Mouse (Mus musculus): ENCODE data around the gene Dok1. TPM values are rescaled to one million over a fixed set of nuclear protein-coding genes. Genes with fewer than 3 reads are reported as not detected.

The Dok1 gene
- total RNA-seq, 1 experiment from 2014 or later: 20.7 TPM

DNA sequence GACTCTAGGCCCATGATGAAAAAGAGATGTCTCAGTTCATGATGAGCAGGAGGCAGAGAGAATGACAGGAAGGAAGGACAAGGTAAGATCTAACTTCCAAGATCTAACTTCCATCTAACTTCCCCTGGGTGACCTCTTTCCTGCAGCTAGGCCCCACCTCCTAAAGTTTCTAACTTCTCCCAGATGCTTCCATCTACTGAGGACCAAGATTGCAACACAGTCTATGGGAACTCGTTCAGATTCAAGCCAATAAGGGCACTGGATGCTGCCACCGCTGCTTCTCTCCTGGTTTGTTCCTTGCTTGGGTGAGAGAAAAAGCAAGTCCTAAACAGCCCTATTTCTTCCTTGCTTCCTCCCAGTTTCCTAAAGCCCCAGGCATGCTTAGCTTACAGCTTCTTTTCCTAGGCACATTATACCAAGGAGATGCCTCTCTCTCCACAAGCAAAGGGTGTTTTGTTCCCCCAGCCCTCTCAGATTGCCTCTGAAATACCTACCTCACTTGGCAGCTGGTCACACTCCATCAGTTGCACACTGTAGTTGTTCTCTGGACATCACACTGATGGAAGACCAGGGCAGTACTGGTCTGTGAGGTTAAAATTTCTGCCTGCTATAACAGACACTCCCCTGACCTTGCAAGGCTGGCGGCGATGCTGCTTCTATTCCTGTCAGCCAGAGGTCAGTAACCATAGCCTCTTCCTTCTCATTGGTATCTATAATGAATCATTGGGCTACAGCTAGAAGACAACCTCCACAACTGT, 12.3 kb downstream of the Dok1 start:
- ATAC-seq (ENCODE audit: extremely low read depth, insufficient number of reproducible peaks, low FRiP score, poor library complexity, severe bottlenecking): no peak

DNA sequence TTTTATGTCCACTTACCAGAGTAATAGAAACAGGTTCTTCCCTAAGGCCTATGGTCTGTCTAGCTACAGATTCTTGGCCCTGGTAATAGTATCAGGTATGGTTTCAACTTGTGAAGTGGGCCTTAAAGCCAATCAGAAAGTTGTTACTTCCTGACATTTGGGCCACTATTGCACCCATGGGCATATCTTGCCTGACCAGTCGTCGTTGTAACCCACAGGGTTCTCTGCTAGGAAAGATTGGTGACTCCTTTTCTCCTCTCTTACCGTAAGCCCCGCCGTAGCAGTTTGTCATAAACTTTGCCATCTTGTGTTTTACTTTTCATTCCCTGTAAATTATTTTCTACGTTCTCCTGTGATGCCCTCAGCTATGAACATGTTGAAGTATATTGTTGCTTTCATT, 13.2 kb downstream of the Dok1 start:
- no peak for ATAC-seq (ENCODE audit: extremely low read depth, insufficient number of reproducible peaks, low FRiP score, poor library complexity, severe bottlenecking)

DNA sequence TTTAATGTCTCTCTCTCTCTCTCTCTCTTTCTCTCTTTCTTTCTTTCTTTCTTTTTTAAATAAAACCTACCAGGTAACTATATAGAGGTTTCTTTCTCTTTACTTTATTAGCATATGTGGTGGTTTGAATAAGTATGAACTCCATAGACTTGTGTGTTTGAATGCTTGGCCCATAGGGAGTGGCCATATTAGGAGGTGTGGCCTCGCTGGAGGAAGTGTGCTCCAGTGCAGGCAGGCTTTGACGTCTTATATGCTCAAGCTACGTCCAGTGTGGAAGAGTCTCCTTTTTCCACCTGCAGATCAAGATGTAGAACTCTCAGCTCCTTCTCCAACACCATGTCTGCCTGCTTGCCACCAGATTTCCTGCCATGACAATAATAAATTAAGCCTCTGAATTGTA, 14.2 kb downstream of the Dok1 start:
- ATAC-seq (ENCODE audit: extremely low read depth, insufficient number of reproducible peaks, low FRiP score, poor library complexity, severe bottlenecking): no peak

DNA sequence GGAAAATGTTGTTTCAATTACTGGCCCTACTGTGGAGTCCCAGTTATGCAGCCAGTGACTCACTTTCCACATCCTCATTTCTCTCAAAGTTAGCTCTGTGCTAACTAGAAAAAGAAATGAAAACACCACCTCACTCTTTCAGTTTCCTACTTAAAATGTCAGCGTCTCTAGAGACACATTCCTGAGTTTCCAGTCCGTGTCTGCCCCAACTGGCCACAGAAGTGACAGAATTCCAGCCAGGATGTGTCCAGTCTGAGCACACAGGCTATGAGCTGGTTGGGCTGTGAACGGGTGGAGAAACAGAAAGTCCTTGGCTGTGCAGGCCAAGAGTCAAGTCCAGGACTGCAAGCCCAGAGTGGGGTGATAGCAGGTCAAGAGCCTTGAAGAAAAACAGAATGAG, 16.1 kb downstream of the Dok1 start:
- no peak for ATAC-seq (ENCODE audit: extremely low read depth, insufficient number of reproducible peaks, low FRiP score, poor library complexity, severe bottlenecking)

DNA sequence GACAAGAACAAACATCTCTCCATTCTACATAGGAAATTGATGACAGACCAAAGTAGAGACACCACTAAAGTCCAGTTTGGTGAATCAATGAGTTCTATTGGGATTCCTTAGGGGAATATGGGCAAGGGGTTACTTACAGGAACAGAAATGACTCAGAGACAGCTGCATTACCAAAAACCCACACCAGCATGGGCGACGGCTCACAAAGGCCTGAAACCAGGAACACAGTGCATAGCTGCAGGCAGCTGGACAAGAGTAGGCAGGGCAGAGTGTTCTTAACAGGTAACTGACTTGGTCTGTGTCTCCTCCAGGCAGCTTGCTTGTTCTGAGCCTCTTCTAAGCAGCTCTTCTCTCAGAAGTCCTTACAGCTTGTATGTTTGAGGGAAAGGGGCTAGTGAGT, 17.5 kb downstream of the Dok1 start:
- ATAC-seq (ENCODE audit: extremely low read depth, insufficient number of reproducible peaks, low FRiP score, poor library complexity, severe bottlenecking): no peak

DNA sequence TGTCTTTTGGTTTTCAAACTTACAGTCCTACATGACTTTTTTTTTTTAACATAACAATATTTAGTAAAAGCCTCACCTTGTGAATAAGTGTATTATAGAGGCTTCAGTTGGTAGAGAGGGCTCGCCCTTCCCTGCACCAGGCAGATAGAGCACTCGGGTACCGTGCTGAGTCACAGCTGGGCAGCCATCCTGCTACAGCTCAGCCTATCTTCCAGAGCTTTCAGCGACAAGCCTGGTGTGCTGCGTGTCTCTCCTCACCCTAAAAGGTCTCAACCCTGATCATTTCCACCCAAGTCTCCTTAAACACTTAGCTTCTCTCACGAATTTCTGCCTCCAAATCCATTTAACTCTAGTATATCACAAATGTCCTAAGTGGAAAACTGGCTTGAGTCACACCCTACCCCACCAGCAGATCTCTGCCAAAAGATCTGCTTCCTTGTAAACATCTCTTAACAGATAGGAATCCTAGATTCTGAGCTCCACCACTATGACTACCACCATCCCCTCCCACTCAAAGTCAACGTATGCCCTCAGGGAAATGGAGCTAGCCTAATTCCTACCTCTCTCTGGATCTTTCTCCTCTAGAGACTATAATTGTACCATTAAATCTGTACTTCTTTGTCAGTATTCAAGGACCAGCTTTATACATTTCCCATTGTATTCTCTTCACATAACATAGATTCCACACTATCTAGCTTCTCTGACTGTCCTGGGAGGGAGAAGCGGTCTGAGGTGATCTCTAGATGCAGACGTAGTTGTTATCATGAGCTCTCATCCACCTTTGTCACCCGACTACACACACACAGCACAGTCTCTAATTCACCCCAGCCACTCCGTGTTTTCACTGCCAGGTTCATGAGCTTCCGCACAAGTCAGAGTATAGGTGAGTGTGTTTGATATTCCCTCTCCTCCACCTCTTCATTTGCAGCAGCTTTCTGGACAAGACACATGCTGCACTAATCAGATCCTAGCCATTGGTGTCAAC, 18.5 kb downstream of the Dok1 start:
- ATAC-seq (ENCODE audit: extremely low read depth, insufficient number of reproducible peaks, low FRiP score, poor library complexity, severe bottlenecking): no peak

DNA sequence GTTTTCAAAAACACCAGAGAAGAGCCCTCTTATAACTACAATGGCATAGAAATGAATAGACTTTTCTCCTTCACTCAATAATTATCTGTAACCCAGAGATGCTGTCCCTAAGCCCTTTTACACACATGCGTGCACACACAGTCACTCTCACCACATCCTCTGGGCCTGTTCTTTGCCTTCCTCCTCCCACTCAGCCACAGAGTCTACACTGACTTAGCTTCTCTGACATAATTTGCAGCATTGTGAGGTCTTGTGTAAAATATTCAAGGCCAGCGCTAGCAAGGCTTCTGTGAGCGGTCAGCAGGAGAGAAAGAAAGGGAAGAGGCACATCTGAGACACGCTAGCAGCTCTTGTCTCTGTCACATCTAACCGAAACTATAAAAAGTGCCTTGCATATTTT, 19.8 kb downstream of the Dok1 start:
- peak; percentile 62; the same call in 1 of the 2 replicates for ATAC-seq (ENCODE audit: extremely low read depth, insufficient number of reproducible peaks, low FRiP score, poor library complexity, severe bottlenecking)

DNA sequence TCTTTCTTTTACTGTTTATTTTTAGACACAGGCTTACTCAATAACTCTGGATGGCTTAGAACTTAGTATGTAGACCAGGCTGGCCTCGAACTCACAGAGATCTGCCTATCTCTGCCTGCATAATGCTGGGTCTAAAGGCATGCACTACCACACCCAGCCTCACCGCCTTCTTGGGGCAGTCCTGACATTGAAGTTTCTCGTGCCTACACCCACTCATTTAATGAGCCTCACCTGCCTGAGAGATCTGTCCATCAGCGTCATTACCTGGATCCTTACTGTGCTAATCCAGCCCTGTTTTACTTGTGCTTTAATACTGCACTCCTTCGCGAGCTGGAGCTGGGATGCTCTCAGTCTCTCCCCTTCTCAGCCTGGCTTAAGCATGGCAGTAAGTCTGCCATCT, 21.5 kb downstream of the Dok1 start:
- ATAC-seq (ENCODE audit: extremely low read depth, insufficient number of reproducible peaks, low FRiP score, poor library complexity, severe bottlenecking): no peak

DNA sequence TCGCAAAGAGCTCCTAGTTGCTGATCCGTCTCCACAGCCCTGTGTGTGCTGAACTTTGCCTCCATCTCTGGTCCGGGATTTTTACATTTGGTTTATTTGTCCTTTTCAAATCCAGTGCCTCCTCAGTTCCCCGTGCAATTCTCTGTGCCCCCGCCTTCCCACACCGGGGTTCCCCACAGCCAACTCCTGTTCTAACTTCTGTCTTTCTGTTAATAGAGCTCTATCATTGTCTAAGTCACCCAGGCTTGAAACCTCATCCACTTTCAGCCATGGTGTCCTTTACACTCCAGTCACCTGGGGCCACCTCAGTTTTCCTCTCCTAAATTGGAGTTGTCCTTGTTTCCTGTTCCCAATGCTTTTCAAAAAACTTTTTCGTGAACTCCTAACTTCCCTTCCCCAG, 22.0 kb downstream of the Dok1 start:
- ATAC-seq (ENCODE audit: extremely low read depth, insufficient number of reproducible peaks, low FRiP score, poor library complexity, severe bottlenecking): no peak

DNA sequence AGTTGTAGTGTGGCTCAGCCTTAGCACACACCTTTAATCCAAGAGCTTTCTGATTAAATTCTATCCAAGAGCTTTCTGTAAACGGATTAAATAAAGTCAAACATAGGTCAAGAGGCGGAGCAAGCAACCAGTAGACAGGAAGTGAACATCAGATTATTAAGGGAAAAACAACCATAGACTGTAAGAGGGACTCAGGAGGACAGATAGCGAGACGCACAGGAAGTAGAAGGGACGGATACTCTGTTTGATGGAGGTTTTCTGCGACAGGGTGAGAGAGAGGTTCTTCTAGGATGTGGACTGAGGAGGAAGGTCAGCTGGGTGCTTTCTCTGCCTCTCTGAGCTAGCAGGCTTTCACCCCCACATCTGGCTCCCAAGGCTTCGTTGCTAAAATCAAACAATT, 23.3 kb downstream of the Dok1 start:
- ATAC-seq (ENCODE audit: extremely low read depth, insufficient number of reproducible peaks, low FRiP score, poor library complexity, severe bottlenecking): no peak

DNA sequence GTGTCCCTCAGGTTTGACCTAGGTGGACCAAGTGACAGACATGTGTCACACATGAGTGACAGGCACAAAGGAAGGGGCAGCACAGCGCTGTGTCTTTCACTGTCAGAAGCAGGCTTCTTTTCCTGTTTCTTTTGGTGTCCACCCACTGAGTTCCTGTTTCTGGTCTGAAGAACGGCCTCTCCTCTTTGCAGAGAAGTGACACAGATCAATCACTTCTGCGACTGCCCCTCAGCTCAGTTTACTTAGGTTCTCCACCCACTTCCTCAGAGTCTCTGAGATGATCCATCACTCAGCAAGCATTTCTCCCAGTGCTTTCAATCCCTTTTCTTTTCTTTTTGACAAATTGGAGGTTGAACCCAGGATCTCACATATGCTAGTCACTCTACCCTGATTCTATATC, 24.6 kb downstream of the Dok1 start:
- peak; percentile 38; the same call in 1 of the 2 replicates for ATAC-seq (ENCODE audit: extremely low read depth, insufficient number of reproducible peaks, low FRiP score, poor library complexity, severe bottlenecking)

DNA sequence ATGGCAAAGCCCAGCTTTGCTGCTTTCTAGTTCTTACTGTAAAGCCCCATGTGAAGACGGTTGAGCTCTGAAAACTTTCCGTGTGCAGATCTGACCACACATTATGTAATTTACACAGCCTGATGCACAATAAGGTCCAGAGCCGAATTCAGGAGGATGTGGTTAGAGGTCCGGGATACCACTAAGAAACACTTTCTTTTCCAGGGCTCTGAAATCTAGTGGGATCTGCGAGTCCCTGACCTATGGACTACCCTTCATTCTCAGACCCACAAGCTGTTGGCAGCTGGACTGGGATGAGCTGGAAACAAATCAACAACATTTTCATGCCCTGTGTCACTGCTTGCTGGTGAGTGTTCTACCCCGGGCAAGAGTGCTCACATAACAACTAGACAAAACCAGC, 27.2 kb downstream of the Dok1 start:
- ATAC-seq (ENCODE audit: extremely low read depth, insufficient number of reproducible peaks, low FRiP score, poor library complexity, severe bottlenecking): no peak

DNA sequence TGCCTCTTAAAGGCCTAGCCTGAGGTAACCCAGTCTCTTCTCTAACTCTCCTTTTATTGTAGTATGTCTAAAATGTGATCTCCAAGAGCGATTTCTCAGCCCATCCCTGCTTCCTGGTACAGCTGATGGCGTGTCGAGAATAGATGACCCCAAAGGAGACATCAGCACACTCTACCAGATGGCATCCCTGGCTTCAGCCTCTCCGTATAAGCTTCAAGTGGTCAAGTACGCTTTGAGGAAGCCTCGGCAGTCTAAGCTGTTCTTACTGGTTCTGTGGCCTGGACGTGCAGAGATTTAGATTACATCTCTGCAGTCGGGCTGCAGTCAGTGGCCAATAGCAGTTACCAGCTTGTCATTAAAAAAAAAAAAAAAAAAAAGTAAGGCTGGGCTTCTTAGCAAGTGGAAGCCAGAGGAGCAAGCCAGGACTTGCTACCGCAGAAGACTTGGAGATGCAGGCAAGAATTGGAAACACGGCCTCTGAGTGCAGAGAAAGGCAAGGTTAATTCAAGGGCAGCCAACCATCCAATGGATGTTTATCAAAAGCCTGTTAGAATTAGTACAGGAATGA, 27.7 kb downstream of the Dok1 start:
- no peak for ATAC-seq (ENCODE audit: extremely low read depth, insufficient number of reproducible peaks, low FRiP score, poor library complexity, severe bottlenecking)

DNA sequence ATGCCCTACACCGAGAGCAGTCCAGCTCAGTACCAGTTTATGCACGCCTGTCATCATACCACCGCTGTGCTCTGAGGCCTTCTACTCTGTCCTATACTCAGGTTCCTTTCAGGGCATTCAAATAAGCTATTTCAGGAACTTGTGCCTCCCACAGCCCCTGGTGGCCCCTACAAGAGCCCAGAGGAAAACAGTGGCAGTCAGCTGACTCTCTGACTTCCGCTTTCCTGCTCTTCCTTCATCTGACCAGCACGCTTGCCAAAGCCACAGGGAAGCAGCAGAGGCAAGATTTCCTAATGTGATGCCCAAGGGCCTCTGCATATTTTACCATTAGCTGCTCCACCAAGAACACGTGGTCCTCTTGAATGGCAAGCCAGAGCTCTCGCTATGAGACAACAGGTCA, 28.4 kb downstream of the Dok1 start:
- peak; percentile 80 for ATAC-seq (ENCODE audit: extremely low read depth, insufficient number of reproducible peaks, low FRiP score, poor library complexity, severe bottlenecking)

DNA sequence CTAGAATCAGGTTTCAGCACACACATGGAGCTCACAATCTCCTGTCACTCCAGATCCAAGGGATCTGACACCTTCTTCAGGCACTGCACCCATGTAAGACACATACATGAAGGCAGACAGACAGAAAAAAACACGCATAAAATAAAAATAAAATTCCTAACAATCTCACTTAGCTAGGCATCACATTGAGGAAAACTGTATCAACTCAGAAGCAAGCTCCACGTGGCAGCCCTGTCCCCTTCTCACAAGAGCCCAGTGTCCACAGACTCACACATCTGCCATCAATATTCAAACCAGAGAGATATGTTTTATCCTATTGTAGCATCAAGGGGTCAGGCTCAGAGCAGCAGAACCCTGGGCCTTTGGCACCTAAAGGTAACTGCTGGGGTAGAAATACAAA, 29.0 kb downstream of the Dok1 start:
- ATAC-seq (ENCODE audit: extremely low read depth, insufficient number of reproducible peaks, low FRiP score, poor library complexity, severe bottlenecking): no peak

DNA sequence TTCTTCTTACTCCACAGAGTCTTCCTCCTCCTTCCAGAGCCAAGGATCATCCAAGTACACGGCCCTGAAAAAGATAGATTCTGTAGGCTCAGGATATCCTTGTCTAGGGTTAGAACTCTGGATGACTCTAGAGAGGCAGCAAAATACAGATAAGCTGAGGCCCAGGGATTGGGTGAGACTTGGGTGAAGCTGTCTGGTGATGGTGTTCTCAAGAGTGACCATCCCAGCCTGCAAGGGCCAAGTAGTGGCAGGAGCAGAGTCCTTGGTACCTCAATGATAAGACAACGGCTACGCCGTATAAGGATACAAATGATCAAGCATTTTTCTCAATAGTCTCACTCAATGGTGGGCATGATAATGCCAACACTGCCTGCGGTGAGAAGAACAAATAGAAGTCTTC, 29.4 kb downstream of the Dok1 start:
- ATAC-seq (ENCODE audit: extremely low read depth, insufficient number of reproducible peaks, low FRiP score, poor library complexity, severe bottlenecking): no peak

DNA sequence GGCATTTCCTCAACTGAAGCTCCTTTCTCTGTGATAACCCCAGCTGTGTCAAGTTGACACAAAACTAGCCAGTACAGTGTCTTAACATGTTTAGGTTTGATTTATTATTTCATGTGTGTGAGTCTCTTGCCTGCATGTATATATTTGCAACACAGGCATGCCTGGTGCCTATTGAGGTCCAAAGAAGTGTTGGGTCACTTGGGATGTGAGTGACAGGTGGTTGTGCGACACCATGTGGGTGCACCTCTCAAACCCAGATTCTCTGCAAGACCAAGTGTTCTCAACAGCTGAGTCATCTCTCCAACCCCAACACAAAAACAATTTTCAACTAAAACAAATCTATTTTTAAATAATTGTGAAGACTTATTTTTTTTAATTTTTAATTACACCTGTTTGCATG, 30.2 kb downstream of the Dok1 start:
- no peak for ATAC-seq (ENCODE audit: extremely low read depth, insufficient number of reproducible peaks, low FRiP score, poor library complexity, severe bottlenecking)

DNA sequence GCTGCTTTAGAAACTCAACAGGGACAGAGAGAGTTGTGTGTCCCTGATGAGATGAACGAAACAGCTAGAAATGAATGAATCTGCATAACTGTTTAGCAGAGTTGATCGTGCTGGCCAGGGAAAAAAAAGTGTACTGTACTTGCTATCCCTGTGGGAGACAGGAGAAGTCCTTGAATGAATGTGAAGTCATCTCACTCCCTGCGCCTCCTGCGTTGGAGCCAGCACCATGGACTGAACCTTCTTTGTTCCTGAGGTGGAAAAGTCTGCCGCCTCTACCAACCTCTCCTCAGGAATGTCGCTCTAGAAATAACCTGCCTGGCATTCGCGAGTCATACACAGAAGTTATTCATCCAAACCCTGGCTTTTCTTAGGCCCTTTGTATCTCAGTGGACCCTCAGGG, 33.3 kb downstream of the Dok1 start:
- no peak for ATAC-seq (ENCODE audit: extremely low read depth, insufficient number of reproducible peaks, low FRiP score, poor library complexity, severe bottlenecking)

DNA sequence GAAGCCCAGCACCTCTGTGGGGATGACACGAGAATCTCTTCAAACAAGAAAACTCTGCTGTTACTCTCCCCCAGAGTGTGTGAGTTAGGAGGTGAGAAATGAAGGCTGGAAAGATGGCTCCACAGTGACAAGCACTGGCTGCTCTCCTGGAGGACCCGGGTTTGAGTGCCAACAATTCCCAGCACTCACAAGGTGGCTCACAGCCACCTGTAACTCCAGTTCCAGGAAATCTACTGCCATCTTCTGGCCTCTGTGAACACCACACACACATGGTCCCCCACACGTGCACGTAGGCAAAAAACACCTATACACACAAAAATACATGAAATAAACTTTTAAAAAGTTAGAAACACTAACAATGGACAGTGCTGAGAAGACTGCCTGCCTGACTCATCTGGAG, 34.9 kb downstream of the Dok1 start:
- ATAC-seq (ENCODE audit: extremely low read depth, insufficient number of reproducible peaks, low FRiP score, poor library complexity, severe bottlenecking): no peak
